Mouse (Mus musculus) gastrocnemius, postnatal 36 days (tissue): ENCODE results near the gene Zfp692. TPM values are rescaled to one million over a fixed set of nuclear protein-coding genes. Genes with fewer than 3 reads are reported as not detected.
A peak's percentile ranks its signal among the peaks of the same experiment; 100 is the strongest.
"Not testable (repeated sequence)": the region's sequence is repeated elsewhere in the genome, so short reads cannot be mapped to it uniquely, and the experiment has no call there.

Experiments
- DNase-seq, 2 experiments: peaks; one replicate each; pipeline ENCODE4 v3.0.0; 2022
- intact Hi-C: fragments of 180-260 bp; cut with DNase I; formaldehyde crosslinking; loops from one replicate; pipeline ENCODE4 v1.15.1; 2025
- total RNA-seq, 2 experiments: library from RNA; stranded (reverse); gene quantifications; 2 replicates each; pipeline ENCODE4 v1.2.3; 2021

The Zfp692 gene
- total RNA-seq, 2 experiments from 2014 or later, result 3.4 to 4.0 TPM

DNA sequence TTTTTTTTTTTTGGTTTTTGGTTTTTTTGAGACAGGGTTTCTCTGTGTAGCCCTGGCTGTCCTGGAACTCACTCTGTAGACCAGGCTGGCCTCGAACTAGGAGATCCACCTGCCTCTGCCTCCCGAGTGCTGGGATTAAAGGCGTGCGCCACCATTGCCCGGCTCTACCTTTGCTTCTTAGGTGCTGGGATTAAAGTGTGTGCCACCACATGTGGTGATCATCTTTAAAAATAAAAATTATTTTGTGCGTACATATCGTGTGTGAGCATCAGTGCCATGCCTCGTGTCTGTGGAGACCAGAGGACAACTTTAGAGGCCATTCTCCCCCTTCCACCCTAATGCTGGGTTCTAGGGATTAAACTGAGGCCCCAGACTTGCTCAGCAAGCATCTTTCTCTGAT is 1.6 kb upstream of the Zfp692 start:
- DNase-seq, result not testable (repeated sequence)
- intact Hi-C loops, result loop anchor here (10.0 kb wide), 1 partner anchor 200 kb away; the partner anchor contains the start of gene Cnot8

DNA sequence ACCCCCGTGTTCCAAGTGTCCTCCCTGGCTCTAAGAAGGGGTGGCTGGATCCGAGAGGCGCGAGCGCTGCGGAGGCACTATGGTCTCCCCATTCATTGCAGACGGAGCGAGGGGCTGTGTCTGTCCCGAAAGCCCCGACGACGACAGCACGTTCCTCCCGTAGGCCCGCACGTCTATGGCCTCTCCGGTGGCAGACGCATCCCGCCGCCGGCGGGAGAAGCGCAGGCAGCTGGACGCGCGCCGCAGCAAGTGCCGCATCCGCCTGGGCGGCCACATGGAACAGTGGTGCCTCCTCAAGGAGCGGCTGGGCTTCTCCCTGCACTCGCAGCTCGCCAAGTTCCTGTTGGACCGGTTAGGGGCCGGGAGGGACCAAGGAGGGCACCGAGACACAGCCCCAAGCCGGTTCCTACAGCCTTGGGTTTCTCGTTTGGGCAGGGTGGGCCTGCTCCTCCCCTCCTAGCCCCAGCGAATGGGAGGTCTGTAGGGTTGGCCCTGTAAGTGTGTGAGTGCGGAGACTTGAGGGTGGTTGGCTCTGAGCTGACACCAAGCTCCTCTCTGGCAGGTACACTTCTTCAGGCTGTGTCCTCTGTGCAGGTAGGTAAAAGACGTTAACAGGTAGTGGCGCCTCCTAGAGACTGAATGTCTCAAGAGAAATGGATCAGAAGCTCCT is 677 bp downstream of the Zfp692 start:
- intact Hi-C loops, result loop anchor here (10.0 kb wide), 1 partner anchor 203 kb away; the partner anchor contains the start of gene Cnot8

DNA sequence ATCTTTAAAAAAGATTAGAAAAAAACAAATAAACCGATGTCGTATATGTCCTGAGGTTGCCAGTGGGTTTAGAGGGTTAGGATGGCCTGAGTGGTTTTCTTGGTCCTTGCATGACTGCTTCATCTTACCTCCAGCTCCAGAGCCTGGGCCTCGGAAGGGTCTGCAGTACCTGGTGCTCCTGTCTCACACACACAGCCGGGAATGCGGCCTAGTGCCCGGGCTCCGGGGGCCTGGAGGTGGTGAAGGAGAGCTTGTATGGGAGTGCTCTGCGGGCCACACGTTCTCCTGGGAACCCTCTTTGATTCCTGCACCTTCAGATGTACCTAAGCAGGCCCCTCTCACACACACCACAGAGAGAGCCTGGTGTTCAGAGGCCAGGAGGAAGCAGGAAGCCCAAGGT is 1.8 kb downstream of the Zfp692 start:
- no peak for DNase-seq
- intact Hi-C loops, result loop anchor here (10.0 kb wide), 1 partner anchor 204 kb away; the partner anchor contains the start of gene Cnot8

More for the DNA sequence above, 677 bp downstream of the Zfp692 start:
- DNase-seq, result peak in 1 of 2 experiments; percentile 51

DNA sequence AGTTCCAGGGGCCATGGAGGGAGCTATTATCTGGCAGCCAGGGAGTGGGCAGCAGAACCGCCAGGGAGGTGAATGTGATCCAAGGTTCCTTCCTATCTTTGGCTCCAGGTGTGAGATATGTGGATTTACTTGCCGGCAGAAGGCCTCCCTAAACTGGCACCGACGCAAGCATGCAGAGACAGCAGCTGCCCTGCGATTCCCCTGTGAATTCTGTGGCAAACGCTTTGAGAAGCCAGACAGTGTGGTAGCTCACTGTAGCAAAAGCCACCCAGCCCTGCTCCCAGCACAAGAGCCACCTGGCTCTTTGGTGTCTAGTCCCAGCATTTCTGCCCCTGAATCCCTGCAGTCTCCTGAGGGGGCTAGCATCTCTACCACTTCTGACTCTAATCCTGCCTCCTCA is 7.2 kb downstream of the Zfp692 start:
- DNase-seq, result no peak

DNA sequence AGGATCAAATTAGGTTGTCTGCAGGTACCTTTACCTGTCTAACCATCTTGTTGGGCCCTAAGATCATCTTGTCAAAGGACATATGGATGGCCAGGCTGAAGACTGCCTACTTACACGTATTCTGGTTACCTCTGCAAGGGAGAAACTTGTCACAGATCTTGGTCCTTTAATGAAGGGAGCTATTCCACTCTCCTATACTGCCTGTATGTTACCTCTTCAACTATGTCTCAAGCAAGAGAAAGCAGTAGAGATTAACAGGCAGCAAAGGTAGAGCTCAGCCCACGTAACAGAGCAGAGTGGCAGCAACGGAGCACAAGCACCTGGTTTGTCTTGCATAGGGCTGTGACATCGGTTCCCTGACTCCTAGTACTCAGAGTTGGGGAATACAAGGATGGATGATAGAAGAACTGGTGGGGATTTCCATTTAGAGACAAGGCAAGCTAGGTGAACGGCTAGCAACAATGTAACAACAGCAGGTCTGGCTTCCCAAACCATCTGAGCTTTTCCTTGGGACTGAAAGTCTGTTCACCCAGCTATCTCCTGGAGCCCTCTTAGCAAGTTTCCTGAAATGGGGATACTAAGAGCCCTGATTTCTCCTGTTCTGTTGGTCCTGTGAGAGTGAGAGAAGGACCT is 8.8 kb downstream of the Zfp692 start:
- intact Hi-C loops, result no loop called here
- no peak for DNase-seq

More for the DNA sequence above, 7.2 kb downstream of the Zfp692 start:
- intact Hi-C loops, result no loop called here

DNA sequence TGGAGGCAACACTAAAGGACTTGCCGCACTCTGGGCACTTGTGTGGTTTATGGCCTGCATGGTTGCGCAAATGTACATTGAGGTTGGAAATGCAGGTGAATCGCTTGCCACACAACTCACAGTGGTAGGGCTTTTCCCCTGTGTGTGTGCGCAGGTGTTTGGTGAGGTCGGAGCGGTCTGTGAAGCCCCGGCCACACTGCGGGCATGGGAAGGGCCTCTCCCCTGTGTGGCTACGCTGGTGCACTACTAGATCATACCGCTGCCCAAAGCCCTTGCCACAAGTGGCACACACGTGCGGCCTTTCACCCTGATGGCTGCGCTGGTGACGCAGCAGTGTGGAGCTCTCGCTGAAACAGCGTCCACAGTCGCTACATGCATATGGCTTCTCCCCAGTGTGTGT is 9.5 kb downstream of the Zfp692 start:
- intact Hi-C loops, result no loop called here
- no peak for DNase-seq

DNA sequence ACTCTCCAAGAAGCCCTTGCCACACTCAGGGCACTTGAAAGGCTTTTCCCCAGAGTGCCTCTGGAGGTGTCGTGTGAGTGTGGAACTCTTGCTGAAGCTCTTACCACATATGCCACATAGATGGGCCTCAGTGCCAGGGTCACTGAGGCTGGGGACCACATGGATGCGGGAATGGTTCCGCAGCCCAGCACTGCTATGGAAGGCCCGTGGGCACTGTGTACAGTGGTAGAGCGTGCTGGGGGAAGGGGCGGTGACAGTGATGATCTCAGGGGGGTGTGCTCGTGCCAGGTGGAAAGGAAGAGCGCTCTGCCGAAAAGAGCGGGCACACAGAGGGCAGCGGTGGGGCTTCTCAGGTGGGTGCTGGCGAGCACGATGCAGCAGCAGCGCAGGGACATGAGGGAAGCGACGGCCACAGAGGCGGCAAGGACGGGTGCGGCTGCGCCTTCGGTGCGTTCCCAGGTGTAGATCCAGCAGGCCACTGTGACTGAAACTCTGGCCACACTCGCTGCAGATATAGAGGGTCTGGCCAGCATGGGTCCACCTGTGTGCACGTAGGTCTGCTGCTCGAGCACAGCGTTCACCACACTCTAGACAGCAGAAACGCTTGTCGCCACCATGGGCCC is 10.0 kb downstream of the Zfp692 start:
- intact Hi-C loops, result no loop called here
- no peak for DNase-seq

DNA sequence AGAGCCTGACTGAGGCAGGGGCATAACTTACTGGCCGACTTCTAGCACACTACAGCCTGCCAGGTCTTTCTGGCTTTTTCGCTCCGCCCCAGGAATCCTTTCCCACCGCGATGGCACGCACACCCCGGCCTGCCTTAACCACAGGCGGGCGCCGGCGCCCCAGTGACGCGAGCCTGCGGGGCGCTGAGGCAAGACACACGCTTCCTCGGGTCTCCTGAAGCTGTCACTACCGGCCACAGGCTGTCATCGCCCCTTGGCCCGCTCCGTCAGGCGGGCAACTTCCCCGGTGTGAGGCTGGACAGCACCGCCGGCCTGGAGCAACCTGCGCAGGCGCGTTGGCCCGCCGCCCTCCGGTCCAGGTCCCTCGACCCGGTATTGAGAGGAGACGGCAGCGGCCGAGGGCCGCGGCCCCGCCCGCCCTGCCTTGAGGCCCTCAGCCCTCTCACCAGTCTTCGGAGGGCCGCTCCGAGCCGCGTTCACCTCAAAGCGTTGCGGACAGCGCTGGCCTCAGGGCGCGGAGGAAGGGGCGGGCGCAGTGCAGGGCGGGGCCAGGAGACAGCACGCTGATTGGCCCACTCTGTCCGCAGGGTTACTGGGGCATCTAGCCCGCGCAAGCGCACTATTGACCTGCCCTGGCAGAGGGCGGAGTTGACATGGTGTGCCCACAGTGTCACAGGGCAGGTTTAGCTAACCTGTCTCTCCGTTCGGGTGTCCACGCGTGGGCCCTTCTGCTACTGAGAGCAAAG is 16.1 kb downstream of the Zfp692 start:
- intact Hi-C loops, result no loop called here
- peak; percentile 96 for DNase-seq

DNA sequence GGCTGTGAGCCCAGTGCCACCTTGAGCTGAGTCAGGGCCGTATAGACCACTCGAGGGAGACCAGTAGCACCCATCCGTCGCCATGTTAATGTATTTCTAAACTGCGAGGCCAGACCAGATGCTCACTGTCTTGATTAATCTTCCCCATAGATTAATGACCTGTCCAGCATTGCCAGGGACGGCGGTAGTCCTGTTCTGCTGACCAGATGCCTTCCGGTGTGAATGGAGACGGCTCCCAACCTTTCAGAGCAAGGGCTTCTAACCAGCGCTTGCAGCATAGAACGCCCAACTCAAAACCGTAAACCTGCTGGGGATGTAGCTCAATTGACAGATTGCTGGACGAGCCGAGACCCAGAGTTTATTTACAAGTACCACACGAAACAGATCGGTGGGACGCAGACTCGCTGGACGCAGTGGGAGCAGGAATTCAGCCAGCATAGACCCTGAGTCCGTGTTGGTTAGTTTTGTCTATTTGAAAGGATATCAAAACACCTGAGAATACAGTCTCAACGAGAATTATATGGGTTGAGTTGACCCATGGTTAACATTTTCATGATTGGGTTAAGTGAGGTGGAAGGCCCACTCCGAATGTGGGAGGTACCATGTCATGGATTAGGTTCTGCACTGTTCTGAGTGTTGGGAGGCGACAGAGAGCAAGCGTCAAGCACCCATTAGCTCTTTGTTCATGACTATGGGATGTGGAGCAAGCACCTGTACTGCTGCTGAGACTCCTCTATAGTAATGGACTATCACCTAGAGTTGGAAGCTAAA is 16.9 kb downstream of the Zfp692 start:
- DNase-seq, result no peak
- intact Hi-C loops, result no loop called here

DNA sequence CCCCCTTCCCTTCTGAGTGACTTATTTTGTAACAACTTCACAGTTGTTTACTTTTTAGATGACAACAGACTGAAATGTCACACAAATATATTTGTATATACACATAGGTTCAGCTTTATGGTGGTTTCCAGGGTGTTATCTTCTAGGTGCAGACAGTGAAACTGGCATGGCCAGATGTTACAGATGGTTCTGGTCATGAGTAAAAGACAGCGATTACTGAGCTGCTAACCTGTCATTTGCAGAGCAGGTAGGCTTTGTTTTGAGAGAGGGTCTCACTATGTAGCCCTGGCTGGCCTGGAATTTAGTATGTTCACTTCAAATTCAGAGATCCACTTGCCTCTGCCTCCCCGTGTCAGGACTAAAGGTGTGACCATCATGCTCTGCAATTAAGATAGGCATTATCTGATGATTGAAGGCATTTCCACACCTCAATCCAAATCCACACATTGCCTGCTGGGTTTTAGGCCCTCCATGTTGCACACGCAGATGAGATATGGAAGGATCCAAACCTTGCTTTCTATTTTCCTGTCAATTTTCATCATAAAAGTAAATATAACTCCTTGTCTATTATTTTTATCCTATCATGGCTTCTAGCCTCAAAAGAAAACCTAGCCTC is 17.9 kb downstream of the Zfp692 start:
- intact Hi-C loops, result no loop called here
- DNase-seq, result no peak

DNA sequence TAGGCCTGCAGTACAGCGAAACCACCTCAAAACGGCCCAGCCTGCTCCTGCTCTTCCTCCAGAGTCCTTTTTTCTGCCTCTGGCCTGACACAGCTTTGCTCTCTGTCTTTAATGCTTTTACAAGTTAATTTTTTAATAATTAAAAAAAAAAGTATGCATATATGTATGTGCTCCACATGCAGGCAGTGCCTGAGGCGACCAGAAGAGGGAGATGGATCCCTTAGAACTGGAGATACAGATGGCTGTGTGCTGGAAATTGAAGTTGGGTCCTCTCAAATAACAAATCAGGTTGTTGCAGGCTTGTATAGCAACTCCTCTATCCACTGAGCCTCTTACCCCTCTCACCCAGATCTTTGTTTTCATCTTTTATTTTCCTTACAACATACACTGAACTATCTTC is 19.9 kb downstream of the Zfp692 start:
- intact Hi-C loops, result no loop called here
- DNase-seq, result no peak

DNA sequence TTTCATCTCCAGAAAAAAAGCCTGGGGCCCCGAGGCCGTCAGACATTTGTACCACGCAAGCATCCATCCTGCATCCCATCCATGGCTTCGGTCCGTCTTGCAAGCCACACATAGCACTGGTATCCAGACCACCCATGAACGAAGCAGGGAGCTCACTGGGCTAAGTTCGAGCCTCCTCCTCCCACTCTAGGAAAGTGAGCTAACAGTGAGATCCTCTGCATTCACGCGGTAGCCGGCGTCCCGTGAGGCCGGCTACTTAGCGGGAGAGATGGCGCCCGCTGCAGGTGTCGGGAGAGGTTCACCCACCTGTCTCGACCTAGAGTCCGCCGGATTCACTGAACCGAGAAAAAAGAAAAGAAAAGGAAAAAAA is 23.0 kb downstream of the Zfp692 start:
- DNase-seq, result no peak
- intact Hi-C loops, result no loop called here

DNA sequence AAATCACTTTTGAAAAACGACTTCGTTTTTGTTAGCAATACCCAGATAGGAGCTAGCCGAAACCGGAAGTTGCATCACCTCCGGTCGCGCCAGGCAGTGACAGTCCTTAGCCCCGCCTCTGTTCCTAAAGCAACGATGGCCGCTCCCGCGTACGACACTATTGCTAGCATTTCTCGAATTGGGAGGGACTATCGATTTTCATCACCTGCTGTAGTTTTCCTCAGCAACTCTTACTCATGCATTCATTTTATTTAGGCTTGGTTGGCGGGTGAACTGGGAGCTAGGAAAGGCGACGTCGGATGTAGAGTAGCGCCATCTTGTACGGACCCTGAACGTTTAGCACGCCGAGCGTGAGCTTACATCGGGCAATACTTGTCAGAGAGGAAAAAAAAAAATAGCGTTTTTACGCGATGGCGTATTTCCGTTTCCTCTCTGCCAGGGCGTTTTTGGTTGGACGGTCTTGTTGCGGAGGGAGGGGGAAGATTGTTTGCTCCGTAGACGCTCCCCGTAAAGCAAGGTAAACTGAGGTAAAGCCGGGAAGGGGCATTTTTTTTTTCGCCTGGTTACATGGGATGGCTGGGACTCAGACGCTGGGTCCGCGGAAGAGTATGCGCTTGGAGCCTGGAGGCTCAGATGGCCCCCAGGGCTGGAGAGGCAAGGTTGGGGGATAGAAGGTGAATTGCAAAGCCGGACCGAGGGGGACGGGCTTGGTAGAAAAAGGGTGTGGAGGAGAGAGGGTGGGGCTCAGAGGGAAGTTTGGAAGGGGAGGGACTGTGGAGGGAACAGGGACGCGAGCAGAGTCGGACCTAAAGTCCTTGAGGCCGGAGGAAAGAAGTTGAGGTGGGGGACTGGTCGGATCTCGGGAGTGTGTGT is 23.6 kb downstream of the Zfp692 start, which contains the start of the genes Zfp672 and Sh3bp5l:
Zfp672 (minus strand) TSS at position 64 of the 873 bp plus-strand sequence.
Sh3bp5l (plus strand) TSS at position 449 of the 873 bp plus-strand sequence.
- intact Hi-C loops, result no loop called here
- peak; percentile 80 to 82 for DNase-seq

DNA sequence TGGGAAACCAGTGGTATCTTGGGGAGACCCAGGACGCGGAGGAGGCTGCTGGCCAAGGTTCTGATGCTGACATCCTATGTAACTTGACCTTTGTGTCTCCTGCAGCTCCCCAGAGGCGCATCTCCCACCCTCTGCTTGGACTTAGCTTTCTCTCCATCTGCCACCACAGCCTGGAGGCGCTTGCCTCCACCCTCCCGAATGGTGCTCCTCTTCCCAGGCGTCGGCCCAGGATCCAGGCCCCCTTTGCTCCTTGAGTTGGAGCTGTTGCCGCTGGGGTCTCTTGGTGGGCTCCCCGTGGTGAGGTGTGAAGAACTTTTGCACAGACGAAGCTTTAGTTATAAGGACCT is 24.3 kb downstream of the Zfp692 start:
- DNase-seq, result no peak
- intact Hi-C loops, result no loop called here

DNA sequence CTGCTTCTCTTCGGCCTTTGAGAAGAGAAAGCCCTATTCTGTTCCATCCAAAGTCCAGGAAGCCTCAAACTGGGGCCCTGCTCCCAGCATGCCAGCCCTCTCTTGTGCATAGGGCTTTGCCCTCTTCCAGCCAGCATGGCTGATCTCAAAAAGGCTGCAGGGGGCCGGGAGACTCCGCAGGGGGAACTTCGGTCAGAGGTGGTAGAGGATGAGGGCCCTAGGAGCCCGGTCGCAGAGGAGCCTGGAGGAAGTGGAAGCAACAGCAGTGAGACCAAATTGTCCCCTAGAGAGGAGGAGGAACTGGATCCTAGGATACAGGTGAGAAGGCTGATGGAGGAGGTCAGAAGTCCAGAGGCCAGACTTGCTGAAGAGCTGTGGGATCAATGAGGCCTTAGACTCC is 24.7 kb downstream of the Zfp692 start:
- DNase-seq, result no peak
- intact Hi-C loops, result no loop called here

DNA sequence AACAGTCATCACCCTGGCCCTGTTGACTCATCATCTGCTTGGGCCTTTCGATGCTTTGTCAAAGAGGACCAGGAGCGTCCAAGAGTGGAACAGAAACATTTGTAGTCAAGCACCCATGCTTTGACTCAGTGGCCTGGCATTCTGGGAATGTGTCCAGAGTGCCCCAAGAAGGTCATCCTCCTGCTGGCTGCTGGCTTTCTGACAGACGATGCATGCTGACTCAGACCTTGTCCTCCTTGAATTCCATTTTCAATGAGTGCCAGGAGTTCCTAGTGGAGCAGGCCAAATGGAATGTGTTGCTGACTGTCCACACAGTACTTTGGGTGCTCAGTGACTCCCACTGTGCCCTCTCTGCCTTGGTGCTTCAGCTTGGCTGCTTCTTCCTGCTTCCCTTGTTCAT is 27.9 kb downstream of the Zfp692 start:
- intact Hi-C loops, result no loop called here
- peak in 1 of 2 experiments; percentile 29 for DNase-seq

DNA sequence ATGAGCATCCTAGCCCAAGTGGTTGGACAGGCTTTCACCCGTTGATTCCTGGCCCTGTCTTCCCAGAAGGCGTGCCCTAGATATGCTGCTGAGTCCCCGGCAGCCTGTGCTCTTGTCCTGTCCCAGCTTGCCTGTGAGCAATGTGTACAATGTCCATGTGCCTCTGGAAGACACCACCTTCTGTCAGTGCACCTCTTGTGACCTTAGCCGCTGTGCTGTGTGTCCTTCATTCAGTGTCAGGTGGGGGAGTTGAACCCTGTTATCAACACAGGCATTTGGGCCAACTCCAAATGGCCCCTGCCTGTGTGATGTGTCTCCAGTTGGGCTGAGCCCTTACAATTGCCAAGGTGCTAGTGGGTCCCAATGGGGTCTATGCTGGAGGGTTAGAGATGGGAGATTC is 39.9 kb downstream of the Zfp692 start:
- intact Hi-C loops, result no loop called here
- no peak for DNase-seq

DNA sequence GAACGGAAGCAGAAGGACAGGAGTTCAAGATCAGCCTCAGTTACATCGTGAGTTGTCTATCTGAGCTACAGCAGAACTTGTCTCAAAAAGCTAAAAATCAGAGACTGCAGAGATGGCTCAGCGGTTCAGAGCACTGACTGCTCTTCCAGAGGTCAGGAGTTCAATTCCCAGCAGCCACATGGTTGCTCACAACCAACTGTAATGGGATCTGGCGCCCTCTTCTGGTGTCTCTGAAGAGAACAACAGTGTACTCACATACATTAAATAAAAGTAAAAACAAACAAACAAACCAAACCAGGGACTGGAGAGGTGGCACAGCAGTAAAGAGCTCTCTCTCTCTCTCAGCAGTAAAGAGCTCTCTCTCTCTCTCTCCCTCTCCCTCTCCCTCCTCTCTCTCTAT is 43.8 kb downstream of the Zfp692 start:
- intact Hi-C loops, result no loop called here
- DNase-seq, result no peak

DNA sequence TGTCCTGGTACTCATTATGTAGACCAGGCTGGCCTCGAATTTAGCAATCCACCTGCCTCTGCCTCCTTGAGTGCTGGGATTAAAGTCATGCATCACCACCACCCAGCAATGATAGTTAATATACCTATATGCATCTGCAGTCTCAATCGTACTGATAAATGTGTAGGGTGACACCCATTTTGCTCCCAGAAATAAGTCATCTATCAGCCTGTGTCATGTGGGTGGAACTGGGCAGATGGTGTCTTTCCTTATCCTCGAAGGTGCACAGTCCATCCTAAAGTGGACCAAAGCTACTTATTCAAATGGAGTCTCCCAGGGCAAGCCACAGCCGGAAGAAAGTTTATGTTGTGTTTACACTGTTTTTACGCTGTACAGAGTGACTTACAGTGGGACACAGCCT is 44.3 kb downstream of the Zfp692 start:
- no peak for DNase-seq
- intact Hi-C loops, result no loop called here
